Mouse (Mus musculus) thymus, postnatal 4 days (tissue): Measurements from ENCODE around the gene Olfr910.

Experiments used
- DNase-seq: peaks from one replicate; pipeline ENCODE4 v3.0.0; 2021

Gene Olfr910

GRCm38 (mm10) chr9:38537549-38537948 lies at the start of gene Olfr910:
Olfr910 (plus strand) TSS chr9:38537849.
- DNase-seq = no peak

DNA sequence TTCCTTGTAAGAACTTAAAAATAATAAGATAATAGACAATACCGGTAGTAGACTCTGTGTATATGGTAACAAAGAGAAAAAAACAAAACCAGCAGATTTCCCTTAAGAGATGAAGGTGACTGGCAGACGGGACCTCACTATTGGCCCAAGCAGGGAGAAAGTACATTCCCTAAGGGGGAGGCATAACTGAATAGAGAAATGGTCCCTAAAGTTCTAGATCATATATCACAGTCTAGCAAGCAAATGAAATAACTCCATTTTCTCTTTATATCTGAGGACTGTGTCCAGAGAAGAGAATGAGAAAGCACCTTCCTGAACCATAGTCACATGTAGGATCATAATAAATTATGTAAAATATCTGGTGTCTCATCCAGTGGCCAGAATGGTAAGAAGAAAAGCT lies 42.1 kb upstream of the Olfr910 start, which contains the start of gene Olfr907:
TSS of gene Olfr907 (plus strand) at position 301 of the 400 bp plus-strand sequence.
- DNase-seq = no peak

- DNase-seq = no peak
Observed at GRCm38 (mm10) chr9:38512353-38512752, 25.3 kb upstream of the Olfr910 start.

GRCm38 (mm10) chr9:38521280-38521679 lies 16.4 kb upstream of the Olfr910 start, which contains the start of gene Olfr911-ps1:
Olfr911-ps1 (plus strand) TSS chr9:38521580.
- DNase-seq = no peak

DNA sequence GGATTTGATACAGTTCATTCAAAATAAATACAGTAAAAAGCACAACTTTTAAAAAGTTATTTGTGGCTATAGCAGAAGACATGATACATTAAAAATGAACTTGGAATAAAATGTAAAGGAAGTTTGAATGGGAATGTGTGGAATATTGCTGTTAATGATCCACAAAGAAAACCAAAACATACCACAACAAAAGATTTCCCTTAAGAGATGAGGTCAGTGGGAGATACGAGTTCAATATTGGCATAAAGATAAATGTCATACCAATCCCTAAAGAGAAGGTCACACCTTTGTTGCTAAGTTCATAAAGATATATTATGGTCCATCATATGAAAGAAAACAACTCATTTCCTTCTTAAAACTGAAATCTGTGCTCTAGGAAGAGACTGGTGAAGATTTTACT lies 42.2 kb downstream of the Olfr910 start, which contains the start of gene Olfr912:
TSS of gene Olfr912 (plus strand) at position 301 of the 400 bp plus-strand sequence.
- no peak for DNase-seq
